Mouse (Mus musculus): ENCODE measurements at regions not wholly inside any gene's neighbourhood (a gene's known extent, or its start where the extent isn't known, plus 50 kb on each side); places are given as distances from the start of the nearest gene placed in this dataset.

GRCm38 (mm10) chr13:45250028-45250427, 139.5 kb upstream of the Mylip start:
- TF ChIP-seq CTCF (IDR thresholded peaks at IDR 0.05; ENCODE audit: borderline replicate concordance, control insufficient read depth, extremely low read depth, insufficient read depth, low read length, poor library complexity): no peak
- TF ChIP-seq POLR2A (IDR thresholded peaks at IDR 0.05; ENCODE audit: control insufficient read depth, extremely low read depth, insufficient read depth, low read length, poor library complexity): no peak
